Mouse (Mus musculus): ENCODE data around the gene Gm7324.
"Not testable (repeated sequence)": the region's sequence is repeated elsewhere in the genome, so short reads cannot be mapped to it uniquely, and the experiment has no call there.

DNA sequence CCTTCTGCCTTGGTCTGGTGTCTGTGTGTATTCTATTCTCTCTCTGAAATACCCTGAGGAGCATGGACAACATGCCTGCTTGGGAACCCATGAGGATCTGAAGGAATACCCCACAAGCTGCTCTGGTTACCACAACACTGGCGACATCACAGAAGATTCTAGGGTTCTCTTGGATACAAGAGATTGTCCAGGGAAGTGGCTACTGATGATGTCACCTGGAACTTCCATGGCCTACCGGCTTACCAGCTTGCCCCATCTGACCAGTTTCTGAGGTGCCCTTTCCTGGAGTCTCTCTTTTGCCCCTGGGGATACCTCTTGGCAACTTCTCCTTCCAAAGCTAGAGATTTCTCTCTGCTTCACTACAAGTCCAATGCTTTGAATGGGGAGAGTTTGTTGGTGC lies 20.5 kb upstream of the Gm7324 start, which contains the start of gene Gm8165:
- TF ChIP-seq CTCF (IDR thresholded peaks at IDR 0.05; ENCODE audit: borderline replicate concordance, insufficient read depth, low read length); POLR2A (IDR thresholded peaks at IDR 0.05; ENCODE audit: low read depth, low read length): not testable (repeated sequence)

Measured in embryonic fibroblast, embryonic 13.5 days (primary cell).